Mouse (Mus musculus) cerebellum, adult 11-12 months (tissue): Measurements from ENCODE around the gene Tmed5.
"Not testable (repeated sequence)": the region's sequence is repeated elsewhere in the genome, so short reads cannot be mapped to it uniquely, and the experiment has no call there.

ENCODE experiments used
- DNase-seq: peaks from one replicate; pipeline ENCODE4 v3.0.0; 2022

Gene Tmed5

DNA sequence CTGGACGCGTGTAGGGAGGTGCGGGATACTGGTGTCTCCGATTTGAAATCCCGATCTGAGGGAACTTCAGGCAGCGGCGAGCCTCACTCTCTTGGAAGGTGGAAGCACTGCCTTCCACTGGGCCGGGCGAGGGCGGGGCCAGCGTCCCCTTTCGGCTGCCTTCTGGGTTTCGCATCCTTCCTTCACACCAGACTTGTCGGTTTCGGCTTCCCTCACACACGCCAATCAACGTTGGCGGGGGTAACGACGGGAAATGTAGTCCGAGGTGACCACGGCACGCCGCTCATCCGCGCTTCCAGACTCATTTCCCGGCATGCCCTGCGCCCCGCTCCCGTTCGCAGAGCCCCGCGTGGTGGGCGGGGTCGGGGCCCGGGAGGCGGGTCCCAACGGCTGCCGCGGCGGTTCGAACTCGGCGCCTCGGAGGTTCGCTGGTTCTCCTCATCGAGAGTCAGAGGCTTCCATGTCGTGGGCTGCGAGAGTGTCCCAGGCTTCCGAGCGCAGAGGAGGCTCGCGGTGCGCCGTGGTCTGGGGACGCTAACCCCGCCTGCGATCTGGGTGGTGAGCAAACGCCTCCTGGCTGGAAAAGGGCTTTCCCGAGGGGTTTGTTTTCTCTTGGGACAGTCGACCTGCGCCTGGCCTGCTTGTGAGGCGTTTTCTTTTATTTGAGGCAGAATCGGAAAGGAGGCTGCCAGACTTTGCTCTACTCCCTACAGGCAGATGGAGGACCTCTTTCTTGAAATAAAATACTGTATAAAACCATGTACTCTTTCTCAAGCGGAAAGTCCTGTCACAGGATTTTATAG lies at the start of gene Tmed5, which contains the start of gene Ccdc18:
Gene Tmed5, minus strand, starts transcription at position 180 of the 803 bp plus-strand sequence.
Gene Ccdc18, plus strand, starts transcription at position 435 of the 803 bp plus-strand sequence.
- peak; percentile 97 for DNase-seq

- DNase-seq, result peak; percentile 6
These were observed 31.3 kb upstream of the Tmed5 start for GRCm38 (mm10) chr5:108163695-108164094.

- DNase-seq, result no peak
These were observed 28.4 kb upstream of the Tmed5 start for GRCm38 (mm10) chr5:108160796-108161195.

DNA sequence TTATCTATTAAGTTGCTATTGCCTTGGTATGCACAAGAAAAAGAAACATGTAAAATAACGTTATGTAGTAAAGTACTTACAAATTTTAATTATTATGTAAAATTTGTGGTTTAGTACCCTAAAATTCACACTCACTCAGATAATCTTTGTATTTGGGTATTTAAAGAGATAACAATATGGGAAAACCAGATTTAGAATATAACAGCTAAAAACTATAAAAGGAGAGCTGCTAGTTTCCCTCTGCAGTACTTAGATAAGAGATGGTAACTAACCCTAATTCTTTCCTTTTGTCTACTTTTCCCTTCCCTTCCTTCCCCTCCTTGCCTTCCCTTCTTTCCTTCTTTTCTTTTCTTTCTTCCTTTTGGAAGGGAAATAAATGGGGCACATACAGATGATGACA lies 20.2 kb upstream of the Tmed5 start:
- no peak for DNase-seq

- no peak for DNase-seq
These were observed 475 bp downstream of the Tmed5 start for GRCm38 (mm10) chr5:108131849-108132440.

DNA sequence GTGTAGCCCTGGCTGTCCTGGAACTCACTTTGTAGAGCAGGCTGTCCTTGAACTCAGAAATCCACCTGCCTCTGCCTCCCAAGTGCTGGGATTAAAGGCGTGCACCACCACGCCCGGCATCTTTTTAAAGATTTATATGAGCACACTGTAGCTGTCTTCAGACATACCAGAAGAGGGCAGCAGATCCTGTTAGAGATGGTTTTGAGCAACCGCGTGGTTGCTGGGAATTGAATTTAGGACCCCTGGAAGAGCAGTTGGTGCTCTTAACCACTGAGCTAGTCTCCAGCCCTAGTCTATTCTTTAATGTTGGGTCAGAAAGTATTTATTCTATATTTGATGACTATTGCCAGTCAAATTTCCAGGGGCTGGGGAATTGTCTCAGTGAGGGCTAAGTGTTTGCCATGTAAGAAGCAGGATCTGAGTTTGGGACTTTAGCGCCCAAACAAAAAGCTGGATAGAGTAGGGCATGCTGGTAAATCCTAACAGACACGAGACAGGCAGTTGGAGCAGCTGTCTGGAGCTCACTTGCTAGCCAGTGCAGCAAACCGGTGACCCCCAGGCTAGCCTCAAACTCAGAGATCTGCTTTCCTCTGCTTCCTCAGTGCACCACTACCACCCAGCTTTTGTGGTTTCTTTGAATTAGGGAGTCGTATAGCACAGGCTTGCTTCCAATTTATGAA lies 12.1 kb downstream of the Tmed5 start:
- no peak for DNase-seq

- DNase-seq, result no peak
These were observed 14.7 kb downstream of the Tmed5 start for GRCm38 (mm10) chr5:108117693-108118092.

- peak; percentile 13 for DNase-seq
These were observed 23.1 kb downstream of the Tmed5 start for GRCm38 (mm10) chr5:108109346-108109745.

GRCm38 (mm10) chr5:108104306-108104705 lies 28.1 kb downstream of the Tmed5 start:
- no peak for DNase-seq

DNA sequence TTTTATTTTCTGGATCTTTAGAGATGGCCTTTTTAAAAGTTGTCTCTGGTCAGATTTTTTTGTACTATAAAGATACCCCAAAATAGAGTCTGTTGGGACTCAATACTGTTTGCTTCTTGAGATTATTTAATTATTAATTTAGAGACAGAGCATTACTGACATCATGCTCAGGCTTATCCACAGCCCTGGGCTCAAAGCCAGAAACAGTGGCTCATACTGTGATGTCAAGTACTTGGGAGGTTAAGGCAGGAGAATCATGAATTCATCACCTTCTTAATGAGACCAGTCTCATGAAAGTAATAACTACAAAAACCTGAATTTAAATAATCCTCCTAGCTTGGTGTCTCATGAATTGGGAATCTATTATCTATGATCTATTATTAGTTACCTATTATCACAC lies 32.2 kb downstream of the Tmed5 start:
- DNase-seq, result no peak

DNA sequence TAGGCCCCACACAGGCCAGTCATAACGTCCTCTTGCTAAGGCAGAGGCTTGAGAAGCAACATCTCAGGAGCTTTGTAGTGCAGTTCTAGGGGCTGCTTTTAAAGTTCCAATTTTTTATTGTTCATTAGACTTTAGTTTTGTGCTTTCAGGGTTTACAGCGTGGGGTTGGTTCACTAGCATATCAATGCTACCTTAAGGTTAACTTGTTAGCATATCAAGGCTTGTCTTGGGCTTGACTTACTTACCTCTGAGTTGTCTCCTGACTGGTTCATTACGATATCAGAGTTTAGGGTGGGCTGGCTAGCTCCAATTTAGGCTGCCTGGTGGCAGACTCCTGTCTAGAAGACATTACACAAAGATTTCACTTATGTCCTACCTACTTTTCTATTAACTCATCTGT lies 34.7 kb downstream of the Tmed5 start:
- DNase-seq, result no peak

DNA sequence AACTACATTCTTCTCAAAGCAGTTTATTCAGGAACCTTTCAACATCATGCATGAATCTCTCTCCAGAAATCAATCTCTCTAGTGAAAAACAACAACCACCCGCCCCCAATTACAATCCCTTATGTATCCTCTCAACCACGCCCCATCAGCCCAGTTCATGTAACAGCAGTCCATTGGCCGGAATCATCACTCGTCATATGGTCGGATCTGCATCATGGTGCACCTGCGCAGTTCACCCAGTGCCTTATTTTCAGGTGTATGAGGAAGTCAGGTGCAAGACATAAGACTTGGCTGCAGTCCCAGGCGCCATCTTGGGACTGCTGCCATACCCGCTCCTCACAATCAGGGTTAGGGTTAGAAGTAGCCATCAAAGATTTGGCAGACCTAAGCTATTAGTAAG lies 39.7 kb downstream of the Tmed5 start:
- DNase-seq, result not testable (repeated sequence)

GRCm38 (mm10) chr5:108085440-108085839 lies 47.0 kb downstream of the Tmed5 start:
- DNase-seq, result no peak

GRCm38 (mm10) chr5:108082380-108082779 lies 50.0 kb downstream of the Tmed5 start:
- DNase-seq, result no peak

DNA sequence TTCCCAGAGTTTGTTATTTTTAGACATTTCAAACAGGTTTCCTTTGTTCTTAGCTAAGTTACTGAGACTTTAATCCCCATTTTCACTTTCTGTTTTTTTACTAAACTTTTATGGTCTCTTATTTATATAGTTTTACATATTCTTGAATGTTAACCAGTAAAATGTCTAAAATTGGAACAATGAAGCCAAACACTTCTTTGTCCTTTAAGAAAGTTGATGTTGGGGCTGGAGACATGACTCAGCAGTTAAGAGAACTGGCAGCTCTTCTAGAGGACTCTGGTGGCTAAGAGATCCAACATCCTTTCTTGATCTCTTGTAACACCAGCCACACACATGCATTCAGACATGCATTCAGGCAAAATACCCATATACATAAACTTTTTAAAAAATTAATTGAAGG lies 52.8 kb downstream of the Tmed5 start:
- DNase-seq, result no peak

DNA sequence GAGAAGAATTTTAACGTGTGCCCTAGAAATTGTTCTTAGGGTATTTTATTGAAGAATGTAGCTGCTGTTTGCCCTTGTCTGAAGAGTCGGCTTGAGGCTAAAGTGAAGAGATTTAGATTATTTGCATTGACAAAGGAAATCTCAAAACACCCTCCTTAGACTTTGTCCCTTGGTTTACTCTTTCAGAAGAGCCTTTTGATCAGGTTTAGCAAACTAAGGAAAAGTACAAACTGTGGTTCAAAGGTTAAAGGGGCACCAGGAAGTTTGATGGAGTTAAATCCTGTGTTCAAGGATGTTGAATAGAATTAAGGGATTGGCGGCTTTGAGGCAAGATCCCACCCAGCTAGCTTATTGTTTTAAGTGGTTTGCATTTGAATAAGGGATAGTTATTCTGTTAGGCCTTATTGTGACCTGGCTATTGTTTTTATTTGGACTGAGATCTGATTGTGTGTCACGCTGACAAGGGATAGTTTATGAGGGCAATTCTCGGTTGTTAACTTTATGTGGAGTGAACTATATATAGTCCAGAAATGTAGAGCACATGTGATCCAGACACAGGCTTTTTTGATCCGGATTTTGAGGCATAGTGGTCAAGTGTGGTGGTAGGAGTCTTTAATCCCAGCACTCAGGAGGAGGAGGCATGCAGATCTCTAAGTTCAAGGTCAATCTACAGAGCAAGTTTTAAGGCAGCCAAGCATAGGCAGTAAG lies 55.4 kb downstream of the Tmed5 start:
- no peak for DNase-seq

GRCm38 (mm10) chr5:108076241-108076640 lies 56.2 kb downstream of the Tmed5 start:
- no peak for DNase-seq

DNA sequence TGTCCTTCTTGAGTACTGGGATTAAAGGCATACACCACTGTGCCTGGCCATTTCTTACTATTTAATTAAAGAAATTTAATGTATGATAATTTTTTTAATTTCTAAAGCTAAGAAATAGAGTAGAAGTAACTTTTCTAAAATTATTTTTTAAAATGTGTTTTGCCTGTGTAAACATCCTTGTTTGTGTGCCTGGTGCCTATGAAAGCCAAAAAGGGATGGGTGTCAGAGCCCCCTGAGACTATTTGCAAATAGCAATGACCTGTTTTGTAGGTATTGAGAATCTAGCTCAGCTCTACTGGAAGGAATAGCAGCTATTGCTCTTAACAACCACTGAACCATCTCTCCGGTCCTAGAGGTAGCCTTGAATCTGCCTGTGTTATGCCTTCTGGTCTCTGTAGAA lies 60.1 kb downstream of the Tmed5 start:
- no peak for DNase-seq

DNA sequence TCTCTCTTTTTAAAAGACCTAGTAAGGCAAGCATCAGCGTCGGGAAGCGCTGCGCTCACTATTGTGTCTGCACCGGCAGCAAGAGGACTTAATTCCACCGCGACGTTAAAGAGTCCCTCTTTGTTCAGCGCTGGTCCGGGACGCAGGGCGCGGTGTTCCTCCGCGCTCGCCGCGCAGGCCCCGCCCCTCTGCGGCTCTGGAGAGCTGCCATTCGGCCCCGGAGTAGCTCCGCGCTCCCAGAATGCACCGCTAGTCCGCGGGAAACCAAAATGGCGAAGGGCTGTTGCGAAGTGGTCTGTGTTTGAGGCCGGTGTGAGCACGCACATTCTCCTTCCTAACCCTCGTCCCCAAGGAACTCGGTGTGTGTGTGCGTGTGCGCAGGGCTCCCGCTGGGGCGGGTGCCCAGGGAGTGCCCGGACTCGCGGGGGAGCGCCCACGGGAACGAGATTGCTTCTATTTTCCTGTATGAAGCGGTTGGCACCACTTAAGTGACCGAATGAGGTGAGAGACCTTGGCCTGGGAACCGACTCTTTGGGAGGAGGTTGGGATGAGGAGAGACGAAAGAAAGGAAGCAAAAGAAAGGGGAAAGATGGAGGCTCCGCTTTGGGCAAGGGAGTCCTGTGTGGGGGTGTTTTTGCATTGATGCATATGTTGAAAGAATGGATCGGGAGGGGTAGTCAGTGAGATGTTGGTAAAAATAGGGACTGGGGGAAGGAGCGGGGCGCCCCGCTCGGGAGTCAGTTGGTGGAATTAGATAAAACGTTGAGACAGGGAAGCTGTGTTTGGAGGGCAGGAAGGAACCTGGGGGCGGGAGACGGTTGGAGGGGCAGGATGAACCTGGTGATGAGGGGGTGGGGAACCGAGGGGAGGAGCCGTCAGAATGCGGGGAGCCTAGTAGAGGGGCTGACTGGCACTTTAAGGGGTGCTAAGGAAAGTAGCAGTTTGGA lies 66.7 kb downstream of the Tmed5 start, which contains the start of gene Mtf2:
Gene Mtf2, plus strand, starts transcription at position 210 of the 947 bp plus-strand sequence.
- peak; percentile 96 for DNase-seq

DNA sequence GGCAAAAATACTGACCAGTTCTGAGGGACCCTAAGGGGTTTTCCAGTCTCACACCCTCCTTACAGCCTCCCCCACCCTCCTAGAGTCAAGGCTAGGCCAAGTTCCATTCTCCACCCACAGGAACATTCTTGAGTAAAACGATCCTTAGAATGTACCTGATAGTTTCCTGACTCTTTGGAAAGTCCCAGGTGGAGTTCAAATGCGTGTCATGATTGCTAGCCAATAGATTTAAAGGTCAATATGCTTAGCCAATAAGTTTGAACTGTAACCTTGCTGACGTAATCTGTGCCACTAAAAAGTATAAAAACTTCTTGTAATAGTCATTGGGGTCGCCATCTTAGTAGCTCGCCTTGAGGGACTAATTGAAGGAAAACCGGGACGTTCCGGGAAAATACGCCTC lies 72.0 kb downstream of the Tmed5 start:
- DNase-seq, result no peak
